ENCODE assay signal across 20 mouse cellular contexts in genomic region chr6:28341174-28341573, GRCm38 (mm10). TPM values are rescaled to one million over a fixed set of nuclear protein-coding genes. Genes with fewer than 3 reads are reported as not detected.
DNase-seq lines count a peak whose midpoint lies in the region; ATAC-seq lines count a peak whose summit lies in the region.
"Had no signal": no experiment of that assay in that cellular context is flagged by ENCODE, and none has a peak within 500 bp of the region (broad histone marks: within the 10 kb centered on the region; RNA-seq: fewer than 3 reads in every experiment).

No protein-coding gene starts in this region.

- no peak for DNase-seq in cerebellum, adult 9-11 months
- DNase-seq in B cell, adult 2 months: no peak
- no peak for DNase-seq in frontal cortex, adult 2 months (ENCODE audit: extremely low spot score in 1 of 2, low spot score in 1 of 2)
- DNase-seq: adrenal gland, adult 8-10 months; adrenal gland, postnatal 14 days; adrenal gland, postnatal 36 days; cerebellum, adult 11-12 months; cerebellum, adult 2 months; cerebellum, adult 9-10 months; cerebellum, postnatal 14 days; cerebellum, postnatal 36 days; forebrain, postnatal 0 days had no signal

- ATAC-seq in common myeloid progenitor, adult 5-6 weeks (replicated peaks; ENCODE audit: low read depth, poor library complexity, severe bottlenecking): peak; percentile 57; the same call in 1 of the 2 replicates
- peak; percentile 81 for ATAC-seq in granulocyte monocyte progenitor cell, adult 5-6 weeks (replicated peaks; ENCODE audit: poor library complexity, severe bottlenecking)
- ATAC-seq in megakaryocyte progenitor cell, adult 5-6 weeks (replicated peaks; ENCODE audit: poor library complexity): peak; percentile 68
- ATAC-seq: activated CD4-positive, CD25-positive, alpha-beta regulatory T cell, adult 4 months; CD4-positive, CD25-positive, alpha-beta regulatory T cell, adult 4 months; forebrain, embryonic 13.5 days; forebrain, embryonic 15.5 days; forebrain, postnatal 0 days; Patski had no signal

RNA-seq across cellular contexts. Expression of gene Zfp800, which starts 56.6 kb away (rescaled TPM):
- total RNA-seq in common myeloid progenitor, adult 5-6 weeks (2017): 69.4 and 73.9 TPM in 2 replicates
- total RNA-seq in granulocyte monocyte progenitor cell, adult 5-6 weeks (2014; fragmentation: Nextera tagmentation): 35.8 and 48.4 TPM in 2 replicates
- 54.5 and 58.2 TPM in 2 replicates for total RNA-seq in granulocyte monocyte progenitor cell, adult 5-6 weeks (2017)
- 63.6 and 64.3 TPM in 2 replicates for total RNA-seq in megakaryocyte progenitor cell, adult 5-6 weeks (2015)
- total RNA-seq in megakaryocyte progenitor cell, adult 5-6 weeks (2017): 57.3 and 65.0 TPM in 2 replicates
- 7.2 and 8.5 TPM in 2 replicates for polyA plus RNA-seq in frontal cortex, adult 2 months (2012; rRNA removed)
